Mouse (Mus musculus) C2C12 (cell line): ENCODE results near the gene Spata2. TPM values are rescaled to one million over a fixed set of nuclear protein-coding genes. Genes with fewer than 3 reads are reported as not detected.

ENCODE experiments used
- H3K27me3 ChIP-seq: one replicate; pipeline ENCODE4 v1.6.1; 2011; ENCODE audit not compliant: control insufficient read depth, insufficient read depth, insufficient read length
- H3K36me3 ChIP-seq: one replicate; pipeline ENCODE4 v1.6.1; 2011; ENCODE audit not compliant: control insufficient read depth, insufficient read depth
- H3K4me3 ChIP-seq: one replicate; pipeline ENCODE4 v1.5.1; 2011; ENCODE audit warnings: mild to moderate bottlenecking, control low read depth; ENCODE audit not compliant: poor library complexity, insufficient read depth, severe bottlenecking
- H3K79me2 ChIP-seq: one replicate; pipeline ENCODE4 v1.6.1; 2011; ENCODE audit not compliant: control insufficient read depth, insufficient read depth
- H3K79me3 ChIP-seq: one replicate; pipeline ENCODE4 v1.6.1; 2011; ENCODE audit warnings: low read depth, control low read depth
- H3ac ChIP-seq: one replicate; pipeline ENCODE3; 2011; ENCODE audit warnings: low read depth; ENCODE audit not compliant: control insufficient read depth, insufficient read length
- CEBPB ChIP-seq: IDR thresholded peaks from one replicate; pipeline ENCODE4 v1.6.1; 2011; ENCODE audit warnings: low read depth, mild to moderate bottlenecking, control low read depth, moderate library complexity
- CTCF ChIP-seq: IDR thresholded peaks from one replicate; pipeline ENCODE4 v1.5.1; 2011; ENCODE audit not compliant: control insufficient read depth, insufficient read depth, insufficient read length
- FOSL1 ChIP-seq: IDR thresholded peaks from one replicate; pipeline ENCODE4 v1.8.0; 2011; ENCODE audit warnings: mild to moderate bottlenecking, low read length; ENCODE audit not compliant: poor library complexity, insufficient read depth, severe bottlenecking
- MAX ChIP-seq: IDR thresholded peaks from one replicate; pipeline ENCODE4 v1.6.1; 2011; ENCODE audit warnings: mild to moderate bottlenecking, control low read depth
- MYOD1 ChIP-seq: IDR thresholded peaks from one replicate; pipeline ENCODE4 v1.6.1; 2011; ENCODE audit warnings: low read depth; ENCODE audit not compliant: control insufficient read depth, insufficient read length
- MYOG ChIP-seq: IDR thresholded peaks from one replicate; pipeline ENCODE4 v1.6.1; 2011; ENCODE audit not compliant: control insufficient read depth, insufficient read length; ENCODE audit errors: extremely low read depth
- USF1 ChIP-seq: IDR thresholded peaks from one replicate; pipeline ENCODE4 v1.6.1; 2011; ENCODE audit warnings: low read depth, mild to moderate bottlenecking, control low read depth, moderate library complexity
- polyA plus RNA-seq: library from polyadenylated mRNA; unstranded; fragments of >200 nt; fragmentation: generic; extraction: Trizol; gene quantifications from one replicate; pipeline ENCODE4 v1.2.1, GENCODE M21; 2012; ENCODE audit warnings: missing spikeins

Spata2 gene
- polyA plus RNA-seq, 1 experiment = 10.4 TPM

- no peak overlapping the region for H3K4me3 ChIP-seq
- no peaks in the 10 kb centered on the region for H3K79me2 ChIP-seq
- H3ac ChIP-seq = no peak overlapping the region
- TF ChIP-seq MAX (no peak), CTCF (peak; percentile 82)
- no peaks in the 10 kb centered on the region for H3K27me3 ChIP-seq
- no peaks in the 10 kb centered on the region for H3K79me3 ChIP-seq
- H3K36me3 ChIP-seq = no peaks in the 10 kb centered on the region
These were observed 39.4 kb upstream of the Spata2 start for GRCm38 (mm10) chr2:167532131-167532530.

- no peak overlapping the region for H3K4me3 ChIP-seq
- no peaks in the 10 kb centered on the region for H3K27me3 ChIP-seq
- no peak overlapping the region for H3ac ChIP-seq
- no peaks in the 10 kb centered on the region for H3K79me2 ChIP-seq
- no peaks in the 10 kb centered on the region for H3K36me3 ChIP-seq
- H3K79me3 ChIP-seq = no peaks in the 10 kb centered on the region
- TF ChIP-seq MAX (no peak), MYOD1 (no peak), FOSL1 (no peak), USF1 (no peak), CEBPB (no peak), CTCF (no peak), MYOG (no peak)
These were observed 37.8 kb upstream of the Spata2 start for GRCm38 (mm10) chr2:167530536-167530935.

- no peak overlapping the region for H3ac ChIP-seq
- H3K27me3 ChIP-seq = no peaks in the 10 kb centered on the region
- TF ChIP-seq FOSL1 = no peak
- TF ChIP-seq CEBPB = no peak
- TF ChIP-seq MYOG = no peak
- no peak for TF ChIP-seq USF1
- no peak for TF ChIP-seq CTCF
- TF ChIP-seq MAX = no peak
- no peak for TF ChIP-seq MYOD1
- no peak overlapping the region for H3K4me3 ChIP-seq
- H3K79me2 ChIP-seq = no peaks in the 10 kb centered on the region
- H3K79me3 ChIP-seq = no peaks in the 10 kb centered on the region
- H3K36me3 ChIP-seq = no peaks in the 10 kb centered on the region
These were observed 37.3 kb upstream of the Spata2 start for GRCm38 (mm10) chr2:167529935-167530513.

GRCm38 (mm10) chr2:167528278-167528677 is 35.6 kb upstream of the Spata2 start:
- H3K4me3 ChIP-seq = no peak overlapping the region
- no peaks in the 10 kb centered on the region for H3K27me3 ChIP-seq
- H3ac ChIP-seq = no peak overlapping the region
- H3K79me3 ChIP-seq = no peaks in the 10 kb centered on the region
- no peaks in the 10 kb centered on the region for H3K36me3 ChIP-seq
- no peak for TF ChIP-seq CEBPB
- peak; percentile 43 for TF ChIP-seq CTCF
- H3K79me2 ChIP-seq = no peaks in the 10 kb centered on the region

- peaks cover 34% of the 10 kb centered on the region for H3K36me3 ChIP-seq
- TF ChIP-seq FOSL1 (no peak), MAX (no peak), CEBPB (no peak), MYOG (no peak), USF1 (no peak), CTCF (no peak), MYOD1 (no peak)
- no peak overlapping the region for H3K4me3 ChIP-seq
- H3K27me3 ChIP-seq = no peaks in the 10 kb centered on the region
- no peaks in the 10 kb centered on the region for H3K79me3 ChIP-seq
- no peak overlapping the region for H3ac ChIP-seq
- no peaks in the 10 kb centered on the region for H3K79me2 ChIP-seq
These were observed 27.0 kb upstream of the Spata2 start for GRCm38 (mm10) chr2:167519606-167520252.

GRCm38 (mm10) chr2:167515688-167516087 is 23.0 kb upstream of the Spata2 start:
- Histone ChIP-seq H3ac (no peak overlapping the region), H3K79me2 (peaks cover 8% of the 10 kb centered on the region), H3K79me3 (no peaks in the 10 kb centered on the region), H3K4me3 (no peak overlapping the region), H3K27me3 (no peaks in the 10 kb centered on the region), H3K36me3 (peaks cover 73% of the 10 kb centered on the region)
- TF ChIP-seq FOSL1 (no peak), MAX (no peak), USF1 (no peak), CTCF (no peak), MYOD1 (no peak), MYOG (no peak), CEBPB (no peak)
